Mouse (Mus musculus) mature B cell (primary cell): ENCODE measurements at regions not wholly inside any gene's neighbourhood (a gene's known extent, or its start where the extent isn't known, plus 50 kb on each side); places are given as distances from the start of the nearest gene placed in this dataset.

Experiments used
- in situ Hi-C: fragments of 300-500 bp; cut with MboI; formaldehyde crosslinking; loops from 2 replicates; pipeline ENCODE4 v1.14.3; 2019

DNA sequence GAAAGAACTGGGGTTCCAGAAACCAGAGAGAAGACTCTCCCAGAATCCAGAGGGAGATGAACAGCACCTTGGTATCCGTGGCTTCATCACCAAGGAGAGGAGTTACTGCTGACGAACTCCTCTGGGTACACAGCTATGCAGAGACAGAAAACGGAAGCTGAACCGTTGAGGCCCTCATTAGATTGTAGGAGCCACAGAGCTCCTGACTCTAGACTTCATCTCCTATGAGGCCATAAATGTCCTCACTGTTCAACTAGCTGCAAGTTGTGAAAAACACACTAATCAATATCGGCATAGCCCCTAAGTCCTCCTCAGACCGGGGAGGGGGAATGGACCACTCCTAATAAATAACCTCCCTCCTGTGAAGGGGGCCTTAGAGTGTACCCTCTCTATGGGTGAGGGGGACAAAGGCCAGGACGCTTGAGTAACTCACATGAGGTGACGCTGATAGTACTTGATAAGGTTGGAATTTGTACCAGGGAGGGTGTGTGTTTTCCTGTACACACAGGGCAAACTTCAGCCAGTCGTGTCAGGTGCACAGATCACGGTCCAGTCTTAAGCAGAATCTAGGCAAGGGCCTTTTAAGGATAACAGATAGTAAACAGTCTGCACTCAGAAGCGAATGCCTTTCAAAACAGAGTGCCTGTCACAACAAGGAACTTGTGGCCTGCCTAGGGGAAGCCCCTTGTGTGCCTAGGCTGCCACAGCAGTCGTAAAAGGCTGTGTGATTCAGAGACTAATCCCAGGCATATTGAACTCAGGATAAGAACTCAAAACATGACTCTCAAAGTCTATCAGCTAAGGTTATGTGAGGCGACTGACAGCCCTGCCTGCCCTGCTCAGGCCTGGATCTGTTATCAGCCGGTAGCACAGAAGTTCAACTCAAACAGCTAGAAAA is 104.2 kb downstream of the Dyrk2 start:
- in situ Hi-C loops = no loop called here

GRCm38 (mm10) chr10:118766826-118767225 is 103.2 kb downstream of the Dyrk2 start:
- in situ Hi-C loops = no loop called here

- in situ Hi-C loops = no loop called here
Measured at GRCm38 (mm10) chr10:118769751-118770150, 100.3 kb downstream of the Dyrk2 start.

DNA sequence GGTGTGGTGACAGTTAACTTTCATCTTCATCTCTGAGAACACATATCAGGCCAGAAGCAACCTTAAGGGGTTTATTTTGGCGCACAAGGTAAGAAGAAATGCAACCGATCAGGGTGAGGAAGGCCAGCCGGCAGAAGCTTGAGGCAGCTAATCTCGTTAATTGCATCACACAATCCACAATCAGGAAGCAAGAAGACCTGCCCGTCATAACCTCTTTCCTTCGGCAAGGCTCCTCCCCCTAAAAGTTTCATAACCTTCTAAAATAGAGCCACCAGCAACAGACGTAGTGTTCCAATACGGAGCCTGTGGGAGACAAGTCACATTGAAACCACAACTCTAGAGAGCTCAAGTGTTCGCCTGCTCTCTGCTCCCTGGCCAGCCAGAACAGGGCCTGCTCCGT is 91.4 kb downstream of the Dyrk2 start:
- in situ Hi-C loops = no loop called here

DNA sequence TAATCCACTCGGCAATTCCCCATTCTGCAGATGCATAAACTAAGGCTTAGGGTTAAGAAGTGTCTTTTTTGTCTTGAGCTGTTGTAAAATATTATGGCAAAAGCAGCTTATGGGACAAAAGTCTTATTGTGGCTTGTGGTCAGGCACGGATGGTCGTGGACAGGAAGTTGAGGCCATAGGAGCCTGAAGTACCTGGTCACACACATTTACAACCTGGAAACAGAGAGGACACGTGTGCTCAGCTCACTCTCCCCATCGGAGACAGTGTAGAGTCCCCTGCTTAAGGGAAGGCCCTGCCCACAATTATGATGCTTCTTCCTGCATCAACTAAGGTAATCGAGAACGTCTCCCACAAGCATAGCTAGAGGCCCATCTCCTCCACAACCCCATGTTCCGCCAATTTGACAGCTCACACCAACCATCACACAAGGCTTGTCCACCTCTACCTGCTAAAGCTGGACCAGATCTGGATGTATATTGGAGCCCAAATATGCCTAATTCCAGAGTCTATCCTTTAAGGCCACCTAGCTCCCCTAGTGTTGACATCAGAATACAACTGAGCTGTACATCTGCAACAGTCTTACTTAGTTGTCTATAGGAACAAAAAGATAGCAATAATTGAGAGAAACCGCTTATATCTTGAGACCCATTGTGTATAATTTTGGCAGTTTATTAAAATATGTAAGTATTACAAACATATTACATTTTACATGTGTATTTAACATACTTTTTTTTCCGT is 89.0 kb downstream of the Dyrk2 start:
- in situ Hi-C loops = no loop called here

- in situ Hi-C loops = no loop called here
Measured at GRCm38 (mm10) chr10:118781811-118782232, 88.2 kb downstream of the Dyrk2 start.

GRCm38 (mm10) chr10:118782646-118783045 is 87.4 kb downstream of the Dyrk2 start:
- in situ Hi-C loops = no loop called here

GRCm38 (mm10) chr10:118787280-118787690 is 82.7 kb downstream of the Dyrk2 start:
- in situ Hi-C loops = no loop called here

DNA sequence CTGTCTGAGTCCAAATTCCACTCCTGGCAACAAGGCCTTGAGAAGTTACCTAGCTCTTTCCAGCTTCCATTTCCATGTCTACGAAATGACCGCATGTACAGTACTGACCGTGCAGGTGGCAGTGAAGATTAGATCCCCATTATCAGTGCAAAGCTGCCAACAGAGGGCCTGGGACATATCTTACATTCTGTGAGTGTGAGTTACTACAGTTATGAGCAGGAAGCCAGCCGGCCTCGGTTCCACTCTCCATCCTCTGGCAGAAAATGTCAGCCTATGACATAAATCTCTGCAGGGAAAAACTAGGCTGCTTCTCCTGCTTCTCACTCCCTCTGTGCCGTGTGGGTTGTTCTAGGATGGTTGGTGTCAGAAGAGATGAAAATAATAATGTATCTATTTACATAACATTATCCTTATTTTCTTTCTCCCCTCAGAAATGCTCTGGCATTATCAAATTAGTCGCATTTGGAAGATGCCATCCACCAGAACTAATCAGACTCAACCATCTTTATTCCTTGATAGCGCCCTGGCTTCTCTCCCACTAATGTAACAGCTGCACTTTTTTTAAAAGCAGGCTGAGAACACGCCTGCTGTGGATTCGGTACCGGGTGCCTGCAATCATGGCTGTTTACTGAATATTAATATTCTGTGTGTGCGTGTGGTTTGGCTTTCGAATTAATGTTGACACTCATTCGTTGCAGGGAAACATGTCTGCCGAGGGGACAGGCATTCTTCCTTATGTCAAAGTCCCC is 77.5 kb downstream of the Dyrk2 start:
- in situ Hi-C loops = no loop called here

- in situ Hi-C loops = no loop called here
Measured at GRCm38 (mm10) chr10:118793794-118794193, 76.2 kb downstream of the Dyrk2 start.

DNA sequence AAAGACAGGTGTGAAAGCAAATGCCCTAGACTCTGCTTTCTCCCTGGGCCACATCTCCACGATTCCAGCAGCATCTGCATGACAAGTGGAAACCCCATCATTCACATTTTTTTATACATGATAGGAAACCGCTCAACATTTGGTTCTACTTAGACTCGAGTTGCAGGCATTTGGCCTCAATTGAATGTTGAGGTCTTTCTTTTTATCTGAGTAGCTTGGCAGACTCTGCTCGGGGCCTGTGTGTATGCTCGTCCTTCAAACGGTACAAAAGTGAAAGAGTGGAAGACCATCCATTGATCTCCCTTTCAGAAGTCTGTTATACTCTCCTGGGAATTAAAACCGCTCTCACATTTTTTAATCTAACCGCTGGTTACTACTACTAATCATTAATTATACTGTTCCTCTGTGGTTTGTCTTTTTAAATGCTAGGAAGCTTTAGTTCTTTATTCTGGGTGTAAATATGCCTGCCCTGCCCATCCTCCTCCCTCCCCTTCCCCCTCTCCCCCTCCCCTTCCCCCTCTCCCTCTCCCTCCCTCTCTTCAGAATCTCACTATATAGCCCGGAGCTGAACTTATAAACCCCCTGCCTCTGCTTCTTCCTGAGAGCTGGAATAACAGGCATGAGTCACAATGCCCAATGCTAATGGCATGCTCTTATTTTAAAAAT is 75.5 kb downstream of the Dyrk2 start:
- in situ Hi-C loops = no loop called here

DNA sequence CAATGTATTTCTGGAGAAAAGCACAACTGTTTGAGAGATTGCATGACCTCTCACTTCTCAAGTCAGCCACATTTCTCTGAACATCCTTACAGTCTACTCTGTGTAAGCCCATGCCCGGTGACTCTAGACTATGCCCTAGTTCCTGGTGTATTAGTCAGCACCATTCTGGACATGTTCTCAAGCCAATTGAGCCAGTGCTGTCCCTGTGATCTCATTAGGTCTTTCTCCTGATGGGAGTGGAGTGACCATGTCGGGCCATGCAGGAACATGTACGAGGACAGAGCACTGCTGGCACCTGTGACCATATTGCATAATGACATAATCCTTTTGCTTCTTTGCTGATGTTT is 75.0 kb downstream of the Dyrk2 start:
- in situ Hi-C loops = no loop called here

- in situ Hi-C loops = no loop called here
Measured at GRCm38 (mm10) chr10:118796512-118796911, 73.5 kb downstream of the Dyrk2 start.

- in situ Hi-C loops = no loop called here
Measured at GRCm38 (mm10) chr10:118797256-118797655, 72.8 kb downstream of the Dyrk2 start.

GRCm38 (mm10) chr10:118799767-118800166 is 70.2 kb downstream of the Dyrk2 start:
- in situ Hi-C loops = no loop called here

DNA sequence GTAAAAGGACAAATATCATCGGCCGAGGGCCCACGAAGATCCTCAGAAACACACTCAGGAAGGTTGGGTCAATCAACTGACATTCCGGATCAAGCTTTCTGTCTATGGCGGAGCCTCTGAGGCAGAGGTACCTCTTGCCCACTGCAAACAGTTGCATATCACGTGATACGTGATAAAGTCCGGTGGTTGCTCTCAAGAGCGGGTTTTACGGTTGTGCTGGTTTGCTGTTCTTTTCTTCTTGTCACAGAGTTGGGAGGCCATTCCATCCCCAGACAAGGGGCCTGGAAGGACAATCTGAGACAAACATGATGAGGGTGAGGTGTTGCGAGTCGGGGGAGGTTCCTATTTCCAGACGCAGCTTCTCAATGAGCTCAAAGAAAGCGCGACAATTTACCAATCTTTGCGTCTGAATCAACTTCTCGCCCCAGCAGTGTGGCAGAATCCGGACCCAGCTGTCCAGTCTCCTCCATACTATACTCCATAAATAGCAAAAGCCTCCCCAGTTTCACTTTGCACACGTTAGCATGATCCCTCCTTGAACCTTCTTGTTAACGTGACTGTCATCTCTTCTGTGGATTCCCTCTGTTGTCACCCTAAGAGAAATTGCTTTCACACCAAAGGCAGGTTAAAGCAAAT is 66.0 kb downstream of the Dyrk2 start:
- in situ Hi-C loops = no loop called here

DNA sequence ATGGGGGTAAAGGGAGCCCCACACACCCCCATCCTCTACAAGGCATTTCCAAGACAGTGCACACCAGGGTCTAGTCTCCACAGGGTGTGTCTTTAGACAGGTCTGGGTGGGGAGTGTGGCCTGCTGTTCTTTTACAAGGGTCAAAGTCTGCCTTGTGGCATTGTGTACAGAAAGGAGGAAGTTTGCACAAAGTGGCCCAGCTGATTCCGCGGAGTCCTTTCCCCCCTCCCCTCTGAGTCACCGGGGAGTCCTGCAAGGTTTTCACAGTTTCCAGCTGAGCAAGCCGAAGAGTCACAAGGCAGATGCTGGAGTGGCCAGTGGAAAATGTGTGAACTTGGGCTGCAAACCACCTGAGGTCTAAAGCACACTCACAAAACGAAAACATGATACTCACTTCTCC is 65.4 kb downstream of the Dyrk2 start:
- in situ Hi-C loops = no loop called here
